In genomic region chr3:109307406-109307805, GRCm38 (mm10) we compare ENCODE assay signal across 8 mouse cellular contexts. TPM values are rescaled to one million over a fixed set of nuclear protein-coding genes. Genes with fewer than 3 reads are reported as not detected.
DNase-seq lines count a peak whose midpoint lies in the region; ATAC-seq lines count a peak whose summit lies in the region.

No protein-coding gene starts in this region.

- peak; percentile 84 for ATAC-seq in forebrain, embryonic 13.5 days
- ATAC-seq in neural tube, embryonic 14.5 days (ENCODE audit: low read depth) = peak; percentile 93

- H3K27me3 ChIP-seq in forebrain, embryonic 13.5 days = no peaks in the 10 kb centered on the region
- H3K27me3 ChIP-seq in neural tube, embryonic 14.5 days (ENCODE audit: control insufficient read depth, insufficient read depth, low read length) = no peaks in the 10 kb centered on the region

- H3K4me3 ChIP-seq in forebrain, embryonic 13.5 days = no peak overlapping the region
- no peak overlapping the region for H3K4me3 ChIP-seq in neural tube, embryonic 14.5 days (ENCODE audit: low read depth, low read length)

- no peaks in the 10 kb centered on the region for H3K36me3 ChIP-seq in forebrain, embryonic 13.5 days (ENCODE audit: poor library complexity, severe bottlenecking)
- H3K36me3 ChIP-seq in neural tube, embryonic 14.5 days (ENCODE audit: control insufficient read depth, insufficient read depth, low read length) = no peaks in the 10 kb centered on the region

- H3K27ac ChIP-seq in forebrain, embryonic 13.5 days = no peak overlapping the region
- no peak overlapping the region for H3K27ac ChIP-seq in neural tube, embryonic 14.5 days (ENCODE audit: low read depth, low read length)

- H3K9ac ChIP-seq in forebrain, embryonic 13.5 days = no peak overlapping the region
- no peak overlapping the region for H3K9ac ChIP-seq in neural tube, embryonic 14.5 days (replicated peaks; ENCODE audit: low read depth, low read length)

- 40% methylated on average over 7 of the region's 7 CpGs for WGBS in forebrain, embryonic 13.5 days
- 25% methylated on average over 7 of the region's 7 CpGs for WGBS in neural tube, embryonic 14.5 days

- H3K4me2 ChIP-seq in forebrain, embryonic 13.5 days = no peak overlapping the region
- H3K4me2 ChIP-seq in neural tube, embryonic 14.5 days (ENCODE audit: low read depth, low read length) = no peak overlapping the region

- DNase-seq in left cerebral cortex, adult 9 months (ENCODE audit: low spot score in 2 of 2) = peak; percentile 8 to 15
- no peak for DNase-seq in left cerebral cortex, adult 18-20 months (ENCODE audit: low spot score in 2 of 2)
- DNase-seq in kidney, adult 9 months = peak; percentile 90
- DNase-seq in heart, postnatal 14 days = no peak
- DNase-seq in urinary bladder, adult 18-20 months (ENCODE audit: low spot score in 2 of 2) = no peak
- DNase-seq in urinary bladder, postnatal 25 days (ENCODE audit: low spot score) = no peak

- no peaks in the 10 kb centered on the region for H3K4me1 ChIP-seq in forebrain, embryonic 13.5 days
- H3K4me1 ChIP-seq in neural tube, embryonic 14.5 days (ENCODE audit: control insufficient read depth, insufficient read depth, low read length) = no peaks in the 10 kb centered on the region

- H3K9me3 ChIP-seq in forebrain, embryonic 13.5 days (replicated peaks) = no peaks in the 10 kb centered on the region
- H3K9me3 ChIP-seq in neural tube, embryonic 14.5 days (ENCODE audit: control insufficient read depth, low read length) = no peaks in the 10 kb centered on the region

- intact Hi-C loops in heart, postnatal 14 days (cut with DNase I) = no loop called here

RNA-seq across cellular contexts. Expression of gene Vav3, which starts 33.0 kb away (rescaled TPM):
- total RNA-seq in left cerebral cortex, adult 18-20 months (2021) = 1 to 10 TPM; 5.3 to 6.6 TPM
- 6.5 and 10.1 TPM in 2 replicates for polyA plus RNA-seq in forebrain, embryonic 13.5 days (2015; fragmentation: Nextera tagmentation; extraction: Ambion mirVana)
- polyA plus RNA-seq in neural tube, embryonic 14.5 days (2014; fragmentation: Nextera tagmentation; extraction: Ambion mirVana) = 13.3 and 19.3 TPM in 2 replicates
- total RNA-seq in heart, postnatal 14 days (2021) = 1 to 10 TPM; 9.2 to 9.4 TPM

Comparison
In these comparisons a context has a peak if more than half of its experiments do, and no peak if none do; other contexts are left out.
1. DNase-seq: peak in left cerebral cortex, adult 9 months (2 of 2) and kidney, adult 9 months (single experiment); none in left cerebral cortex, adult 18-20 months (0 of 2), heart, postnatal 14 days (0 of 2), urinary bladder, adult 18-20 months (0 of 2) and urinary bladder, postnatal 25 days (single experiment).